Mouse (Mus musculus) spleen, adult 2 months (tissue): ENCODE data around the gene Smyd1.

ENCODE experiments used
- CTCF ChIP-seq: fragments of 200-500 bp; IDR thresholded peaks from 2 replicates; pipeline ENCODE4 v1.5.1; 2011; ENCODE audit warnings: mild to moderate bottlenecking, inconsistent platforms; ENCODE audit not compliant: insufficient read depth, insufficient read length, insufficient replicate concordance; ENCODE audit errors: extremely low read depth
- POLR2A ChIP-seq: fragments of 200-500 bp; IDR thresholded peaks from 2 replicates; pipeline ENCODE4 v1.6.1; 2011; ENCODE audit warnings: low read depth, low read length, inconsistent platforms

GRCm38 (mm10) chr6:71240831-71241230 is 81.2 kb downstream of the Smyd1 start:
- TF ChIP-seq POLR2A (no peak), CTCF (no peak)
